Mouse (Mus musculus): ENCODE results near the gene Phc2.

DNA sequence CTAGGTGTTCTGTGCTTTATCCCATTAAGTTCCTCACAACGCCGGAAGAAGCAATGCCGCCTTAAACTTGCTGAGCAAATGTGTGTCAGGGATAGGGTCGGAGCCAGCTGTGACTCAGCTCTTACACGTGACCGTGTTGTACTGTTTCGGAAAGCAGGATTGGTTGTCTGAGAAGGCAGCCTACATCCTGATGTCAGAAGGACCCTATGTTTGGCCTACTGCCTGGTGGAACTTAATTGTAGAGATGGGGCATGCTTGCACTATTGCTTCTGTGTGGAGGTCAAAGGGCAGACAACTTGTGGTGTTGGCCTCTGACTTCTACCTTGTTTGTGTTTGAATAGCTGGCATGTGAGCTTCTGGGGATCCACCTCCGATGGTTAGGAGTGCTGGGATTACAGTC is 5.7 kb downstream of the Phc2 start:
- TF ChIP-seq POLR2A (IDR thresholded peaks at IDR 0.05; ENCODE audit: low read depth, low read length), result no peak
- no peak for TF ChIP-seq CTCF (conservative IDR thresholded peaks at IDR 0.05; ENCODE audit: insufficient read depth, insufficient read length, low read depth, low read length)

Measured in kidney, adult 2 months (tissue).